Mouse (Mus musculus): ENCODE measurements at regions not wholly inside any gene's neighbourhood (a gene's known extent, or its start where the extent isn't known, plus 50 kb on each side); places are given as distances from the start of the nearest gene placed in this dataset.

DNA sequence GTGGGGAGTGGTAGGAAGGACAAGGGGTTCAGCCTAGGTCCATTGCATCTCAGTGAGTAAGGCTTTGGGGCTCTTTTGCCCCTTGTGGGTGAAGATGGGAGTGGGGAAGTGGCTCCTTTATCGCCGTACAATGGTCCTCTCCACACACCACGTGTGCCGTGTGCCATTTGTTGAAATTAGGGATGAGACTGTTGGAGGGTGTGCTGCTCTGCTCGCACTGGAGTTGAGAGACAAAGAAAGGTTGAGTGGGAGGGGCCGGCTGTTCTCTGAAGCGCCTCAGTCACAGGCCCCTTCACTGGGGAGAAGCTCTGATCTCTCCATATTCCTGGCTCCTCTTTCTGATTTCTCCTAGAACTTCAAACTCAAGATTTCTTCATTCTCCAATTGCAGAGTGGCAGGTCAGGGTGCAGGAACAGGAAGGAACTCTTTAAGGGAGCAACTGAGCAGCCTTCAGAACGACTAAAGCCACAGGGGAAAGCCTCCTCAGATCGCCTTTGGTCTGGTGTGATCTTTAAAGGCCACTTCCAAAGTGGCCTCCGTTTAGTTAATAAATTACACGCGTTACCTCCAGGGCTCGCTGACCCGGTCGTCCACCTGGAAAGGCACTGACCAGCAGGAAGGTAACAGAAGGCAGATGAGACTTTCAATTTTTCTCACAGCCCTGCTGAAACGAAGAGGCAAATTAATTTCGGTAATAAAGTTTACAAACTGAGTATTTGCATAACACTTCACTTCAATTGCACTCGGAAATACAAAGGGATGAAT lies 180.1 kb downstream of the Cdh26 start:
- Histone ChIP-seq H3K27me3 (ENCODE audit: insufficient read depth, low read length) (peaks cover 41% of the 10 kb centered on the region), H3K4me3 (ENCODE audit: low read depth, low read length) (no peak overlapping the region), H3K27ac (ENCODE audit: low read depth) (no peak overlapping the region), H3K4me2 (no peak overlapping the region), H3K36me3 (ENCODE audit: insufficient read depth) (no peaks in the 10 kb centered on the region), H3K9me3 (ENCODE audit: low read depth, low read length) (no peaks in the 10 kb centered on the region), H3K4me1 (ENCODE audit: insufficient read depth) (0 out of 2 replicates have a peak, but pooled peaks cover 9% of the 10 kb centered on the region), H3K9ac (no peak overlapping the region)
- TF ChIP-seq CTCF (IDR thresholded peaks at IDR 0.05; ENCODE audit: low read depth), result no peak
- 53% methylated on average over 18 of the region's 18 CpGs for WGBS
- DNase-seq (no peak), ATAC-seq (ENCODE audit: insufficient read depth) (no peak)

DNA sequence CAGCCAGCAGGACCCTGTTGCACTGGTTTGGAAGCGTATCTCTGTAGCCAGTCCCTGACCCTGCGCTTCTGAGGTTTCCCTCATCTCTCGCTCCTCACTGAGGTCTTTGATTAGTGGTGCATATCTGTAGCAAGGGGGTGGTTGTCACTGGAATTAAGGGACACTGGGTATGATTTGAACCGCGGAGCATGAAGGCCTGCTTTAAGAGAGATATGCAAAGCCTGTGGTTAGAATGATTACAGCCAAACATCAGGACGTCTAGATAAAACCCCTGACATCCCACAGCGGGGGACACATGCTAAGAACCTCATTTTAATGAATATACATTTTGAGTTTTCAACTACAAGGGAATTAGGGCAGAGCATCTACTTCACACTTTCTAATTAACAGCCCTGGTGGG lies 184.4 kb downstream of the Cdh26 start:
- Histone ChIP-seq H3K4me3 (ENCODE audit: low read depth, low read length) (no peak overlapping the region), H3K27me3 (ENCODE audit: insufficient read depth, low read length) (peaks cover 38% of the 10 kb centered on the region), H3K27ac (ENCODE audit: low read depth) (no peak overlapping the region), H3K36me3 (ENCODE audit: insufficient read depth) (no peaks in the 10 kb centered on the region), H3K4me1 (ENCODE audit: insufficient read depth) (no peaks in the 10 kb centered on the region), H3K9me3 (ENCODE audit: low read depth, low read length) (no peaks in the 10 kb centered on the region), H3K4me2 (no peak overlapping the region), H3K9ac (no peak overlapping the region)
- ATAC-seq (ENCODE audit: insufficient read depth) (no peak), DNase-seq (no peak)
- 59% methylated on average over 7 of the region's 7 CpGs for WGBS
- TF ChIP-seq CTCF (IDR thresholded peaks at IDR 0.05; ENCODE audit: low read depth), result no peak

DNA sequence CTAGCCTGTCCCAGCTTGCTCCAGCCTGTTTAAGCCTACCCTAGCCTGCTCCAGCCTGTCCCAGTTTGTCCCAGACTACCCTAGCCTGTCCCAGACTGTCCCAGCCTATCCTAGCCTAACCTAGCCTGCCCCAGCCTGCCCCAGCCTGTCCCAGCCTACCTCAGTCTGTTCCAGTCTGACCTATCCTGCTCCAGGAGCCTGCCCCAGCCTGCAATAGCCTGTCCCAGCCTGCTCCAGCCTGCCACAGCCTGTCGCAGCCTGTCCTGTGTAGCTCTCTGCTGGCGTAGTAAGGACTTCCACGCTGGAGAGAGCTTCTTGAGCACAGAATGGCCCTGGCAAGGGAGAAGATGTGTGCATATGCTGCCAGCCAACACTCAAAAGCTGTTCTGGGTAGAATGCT lies 192.5 kb downstream of the Cdh26 start:
- Histone ChIP-seq H3K4me2 (no peak overlapping the region), H3K27me3 (ENCODE audit: insufficient read depth, low read length) (peaks cover 12% of the 10 kb centered on the region), H3K9ac (no peak overlapping the region), H3K4me3 (ENCODE audit: low read depth, low read length) (no peak overlapping the region), H3K36me3 (ENCODE audit: insufficient read depth) (no peaks in the 10 kb centered on the region), H3K9me3 (ENCODE audit: low read depth, low read length) (no peaks in the 10 kb centered on the region), H3K27ac (ENCODE audit: low read depth) (no peak overlapping the region), H3K4me1 (ENCODE audit: insufficient read depth) (no peaks in the 10 kb centered on the region)
- 0 out of 2 replicates have a peak, but pooled peaks have one; percentile 49 for ATAC-seq (ENCODE audit: insufficient read depth)
- no peak for TF ChIP-seq CTCF (IDR thresholded peaks at IDR 0.05; ENCODE audit: low read depth)
- WGBS, result 41% methylated on average over 3 of the region's 3 CpGs
- no peak for DNase-seq

DNA sequence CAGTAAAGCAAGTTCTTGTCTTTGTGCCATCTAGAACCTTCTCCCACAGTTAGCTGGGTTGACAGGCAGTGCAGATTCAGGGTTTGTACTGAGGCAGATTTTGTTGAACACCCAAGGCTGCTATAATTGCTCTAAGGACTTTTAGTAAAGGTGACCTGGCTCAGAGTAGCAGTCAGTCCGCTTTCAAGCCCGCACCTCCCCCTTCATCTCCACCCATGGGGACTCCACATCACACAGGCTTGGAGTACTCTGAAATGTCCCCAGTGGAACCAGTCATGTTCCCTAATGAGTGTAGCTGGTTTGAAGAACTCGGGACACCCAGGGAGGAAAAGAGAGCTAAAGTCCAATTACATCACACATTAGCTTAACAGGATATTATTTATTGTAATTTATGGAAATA lies 194.1 kb downstream of the Cdh26 start:
- Histone ChIP-seq H3K36me3 (ENCODE audit: insufficient read depth) (no peaks in the 10 kb centered on the region), H3K27me3 (ENCODE audit: insufficient read depth, low read length) (peaks cover 18% of the 10 kb centered on the region), H3K27ac (ENCODE audit: low read depth) (no peak overlapping the region), H3K4me1 (ENCODE audit: insufficient read depth) (no peaks in the 10 kb centered on the region), H3K9me3 (ENCODE audit: low read depth, low read length) (no peaks in the 10 kb centered on the region), H3K4me2 (no peak overlapping the region), H3K9ac (no peak overlapping the region), H3K4me3 (ENCODE audit: low read depth, low read length) (no peak overlapping the region)
- 73% methylated on average over 3 of the region's 3 CpGs for WGBS
- TF ChIP-seq CTCF (IDR thresholded peaks at IDR 0.05; ENCODE audit: low read depth), result no peak
- ATAC-seq (ENCODE audit: insufficient read depth) (no peak), DNase-seq (no peak)

DNA sequence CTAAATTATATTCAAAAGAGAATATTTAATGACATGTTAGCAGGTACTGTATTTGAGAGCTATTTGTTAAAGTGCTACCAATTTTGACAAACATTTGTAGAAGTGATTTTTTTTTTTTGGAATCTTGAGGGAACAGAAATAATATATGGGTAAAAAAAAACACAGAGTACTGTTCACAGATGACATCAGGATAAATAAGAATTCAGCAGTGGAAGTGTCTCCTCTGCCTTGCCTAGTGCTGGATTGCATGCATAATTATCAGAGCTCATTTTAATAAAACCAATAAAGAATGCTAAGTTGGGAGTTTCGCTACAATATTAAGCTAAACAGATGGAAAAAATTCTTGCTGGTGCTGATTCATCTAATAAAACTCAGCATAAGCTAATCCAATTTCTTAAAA lies 194.6 kb downstream of the Cdh26 start:
- DNase-seq (no peak), ATAC-seq (ENCODE audit: insufficient read depth) (no peak)
- TF ChIP-seq CTCF (IDR thresholded peaks at IDR 0.05; ENCODE audit: low read depth), result no peak

DNA sequence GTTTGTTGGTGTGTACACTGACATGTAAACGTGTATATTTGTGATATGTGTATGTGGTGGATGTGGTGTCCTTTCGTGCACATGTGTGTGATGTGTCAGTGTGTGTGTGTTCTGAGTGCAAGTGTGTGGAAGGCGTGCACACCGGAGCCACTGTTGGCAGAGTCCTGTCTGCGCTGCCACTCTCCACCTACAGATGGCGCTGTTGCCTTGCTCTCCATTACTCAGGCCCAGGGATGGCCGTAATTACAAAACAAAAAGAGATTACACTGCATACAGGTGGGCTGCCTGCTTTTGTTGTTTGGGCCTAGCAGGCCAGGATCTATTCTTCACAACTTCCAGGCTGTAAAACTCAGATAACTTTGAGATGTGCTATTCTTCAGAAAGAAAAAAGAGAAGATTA lies 199.4 kb downstream of the Cdh26 start:
- Histone ChIP-seq H3K27me3 (ENCODE audit: insufficient read depth, low read length) (peaks cover 10% of the 10 kb centered on the region), H3K36me3 (ENCODE audit: insufficient read depth) (no peaks in the 10 kb centered on the region), H3K4me3 (ENCODE audit: low read depth, low read length) (no peak overlapping the region), H3K9me3 (ENCODE audit: low read depth, low read length) (no peaks in the 10 kb centered on the region), H3K27ac (ENCODE audit: low read depth) (no peak overlapping the region), H3K4me1 (ENCODE audit: insufficient read depth) (0 out of 2 replicates have a peak, but pooled peaks cover 3% of the 10 kb centered on the region), H3K4me2 (no peak overlapping the region), H3K9ac (no peak overlapping the region)
- 28% methylated on average over 7 of the region's 7 CpGs for WGBS
- peak; percentile 53 for DNase-seq
- ATAC-seq (ENCODE audit: insufficient read depth), result no peak
- peak; percentile 92 for TF ChIP-seq CTCF (IDR thresholded peaks at IDR 0.05; ENCODE audit: low read depth)

More for the DNA sequence above, 194.6 kb downstream of the Cdh26 start:
- Histone ChIP-seq H3K9me3 (ENCODE audit: low read depth, low read length) (no peaks in the 10 kb centered on the region), H3K27me3 (ENCODE audit: insufficient read depth, low read length) (peaks cover 18% of the 10 kb centered on the region), H3K27ac (ENCODE audit: low read depth) (no peak overlapping the region), H3K4me1 (ENCODE audit: insufficient read depth) (no peaks in the 10 kb centered on the region), H3K36me3 (ENCODE audit: insufficient read depth) (no peaks in the 10 kb centered on the region), H3K4me2 (no peak overlapping the region), H3K4me3 (ENCODE audit: low read depth, low read length) (no peak overlapping the region), H3K9ac (no peak overlapping the region)
- 82% methylated on average over 1 of the region's 1 CpGs for WGBS

DNA sequence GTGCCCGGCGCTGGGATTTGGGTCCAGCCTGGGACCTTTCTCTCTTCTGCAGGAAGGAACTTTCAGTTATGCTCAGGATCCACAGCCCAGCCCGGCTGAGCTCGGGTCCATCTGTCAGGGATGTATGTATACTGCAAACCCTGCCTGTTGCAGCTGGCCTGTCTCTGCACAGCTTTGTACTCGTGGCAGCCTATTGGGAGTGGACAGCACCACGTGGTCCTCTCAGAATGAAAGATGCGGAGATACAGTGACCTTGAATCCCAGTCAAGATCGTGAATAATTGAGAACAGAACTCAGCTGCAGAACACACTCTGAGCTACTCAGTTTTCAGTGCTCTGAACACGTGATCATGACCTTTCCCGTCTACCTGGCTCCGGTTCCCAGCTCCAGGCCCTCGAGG lies 200.2 kb downstream of the Cdh26 start:
- Histone ChIP-seq H3K36me3 (ENCODE audit: insufficient read depth) (no peaks in the 10 kb centered on the region), H3K4me3 (ENCODE audit: low read depth, low read length) (no peak overlapping the region), H3K4me2 (no peak overlapping the region), H3K9ac (no peak overlapping the region), H3K4me1 (ENCODE audit: insufficient read depth) (0 out of 2 replicates have a peak, but pooled peaks cover 3% of the 10 kb centered on the region), H3K27ac (ENCODE audit: low read depth) (no peak overlapping the region), H3K27me3 (ENCODE audit: insufficient read depth, low read length) (peaks cover 10% of the 10 kb centered on the region), H3K9me3 (ENCODE audit: low read depth, low read length) (no peaks in the 10 kb centered on the region)
- no peak for TF ChIP-seq CTCF (IDR thresholded peaks at IDR 0.05; ENCODE audit: low read depth)
- 64% methylated on average over 12 of the region's 12 CpGs for WGBS
- DNase-seq (peak; percentile 45), ATAC-seq (ENCODE audit: insufficient read depth) (peak; percentile 43; the same call in 1 of the 2 replicates)
